Mouse (Mus musculus): ENCODE results near the gene Mlh3. TPM values are rescaled to one million over a fixed set of nuclear protein-coding genes. Genes with fewer than 3 reads are reported as not detected.
A peak's percentile ranks its signal among the peaks of the same experiment; 100 is the strongest.
"Not testable (repeated sequence)": the region's sequence is repeated elsewhere in the genome, so short reads cannot be mapped to it uniquely, and the experiment has no call there.

Mlh3 gene
- polyA plus RNA-seq, 1 experiment from 2014 or later, result 9.8 TPM

DNA sequence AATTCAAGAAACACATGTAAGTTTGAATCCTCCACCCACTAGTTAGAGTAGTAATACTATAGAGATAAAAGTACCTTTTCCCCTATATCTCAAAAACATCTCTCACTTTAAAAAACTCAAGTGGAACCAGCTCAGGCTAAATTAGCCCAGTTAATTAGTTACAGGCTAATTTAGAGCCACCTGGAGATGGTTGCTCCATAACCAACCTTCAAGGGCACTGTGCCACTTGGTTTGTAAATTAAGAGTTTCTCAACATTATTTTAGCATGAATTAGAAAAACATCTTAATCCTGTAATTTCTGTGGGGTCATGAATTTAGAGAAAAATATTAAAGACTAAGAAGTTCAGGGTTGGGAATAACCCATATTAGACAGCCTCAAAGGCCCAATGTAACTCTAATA lies 21.1 kb upstream of the Mlh3 start:
- Histone ChIP-seq H3K36me3 (no peaks in the 10 kb centered on the region), H3K4me1 (peaks cover 9% of the 10 kb centered on the region; the same call in 1 of the 2 replicates), H3K4me2 (replicated peaks) (no peak overlapping the region), H3K27ac (replicated peaks) (no peak overlapping the region), H3K9me3 (peaks cover 13% of the 10 kb centered on the region), H3K27me3 (peaks cover 8% of the 10 kb centered on the region; the same call in 1 of the 2 replicates), H3K4me3 (no peak overlapping the region), H3K9ac (replicated peaks) (no peak overlapping the region)
- ATAC-seq (ENCODE audit: low FRiP score, low read depth), result no peak

- H3K27ac ChIP-seq (replicated peaks), result no peak overlapping the region
- H3K9me3 ChIP-seq, result peaks cover 13% of the 10 kb centered on the region
- H3K9ac ChIP-seq (replicated peaks), result no peak overlapping the region
- H3K4me1 ChIP-seq, result peaks cover 9% of the 10 kb centered on the region; the same call in 1 of the 2 replicates
- H3K36me3 ChIP-seq, result no peaks in the 10 kb centered on the region
- WGBS, result 79% methylated on average over 10 of the region's 10 CpGs
- H3K4me3 ChIP-seq, result no peak overlapping the region
- no peak for ATAC-seq (ENCODE audit: low FRiP score, low read depth)
- H3K27me3 ChIP-seq, result peaks cover 8% of the 10 kb centered on the region; the same call in 1 of the 2 replicates
- H3K4me2 ChIP-seq (replicated peaks), result no peak overlapping the region
These were observed 20.2 kb upstream of the Mlh3 start for GRCm38 (mm10) chr12:85290633-85291032.

GRCm38 (mm10) chr12:85289157-85290000 lies 19.0 kb upstream of the Mlh3 start:
- peaks cover 8% of the 10 kb centered on the region; the same call in 1 of the 2 replicates for H3K27me3 ChIP-seq
- peaks cover 6% of the 10 kb centered on the region for H3K9me3 ChIP-seq
- peak overlapping the region; percentile 88 for H3K4me2 ChIP-seq (replicated peaks)
- H3K4me1 ChIP-seq, result peaks cover 9% of the 10 kb centered on the region; the same call in 1 of the 2 replicates
- peak overlapping the region; percentile 58 for H3K9ac ChIP-seq (replicated peaks)
- 66% methylated on average over 24 of the region's 24 CpGs for WGBS
- H3K4me3 ChIP-seq, result peak overlapping the region; percentile 53
- H3K36me3 ChIP-seq, result no peaks in the 10 kb centered on the region
- no peak for ATAC-seq (ENCODE audit: low FRiP score, low read depth)
- H3K27ac ChIP-seq (replicated peaks), result no peak overlapping the region

GRCm38 (mm10) chr12:85288486-85289156 lies 18.2 kb upstream of the Mlh3 start, which contains the start of gene Zc2hc1c:
Gene Zc2hc1c, plus strand, starts transcription at chr12:85288591.
- peak; percentile 88 for ATAC-seq (ENCODE audit: low FRiP score, low read depth)
- H3K9ac ChIP-seq (replicated peaks), result peak within 1 kb of the TSS; percentile 58
- no peaks in the 10 kb centered on the region for H3K36me3 ChIP-seq
- H3K9me3 ChIP-seq, result no peaks in the 10 kb centered on the region
- H3K27ac ChIP-seq (replicated peaks), result no peak within 1 kb of the TSS
- H3K4me3 ChIP-seq, result peak within 1 kb of the TSS; percentile 53
- H3K4me1 ChIP-seq, result peaks cover 9% of the 10 kb centered on the region; the same call in 1 of the 2 replicates
- WGBS, result 2% methylated on average over 30 of the region's 31 CpGs
- H3K4me2 ChIP-seq (replicated peaks), result peak within 1 kb of the TSS; percentile 88
- peaks cover 8% of the 10 kb centered on the region; the same call in 1 of the 2 replicates for H3K27me3 ChIP-seq

DNA sequence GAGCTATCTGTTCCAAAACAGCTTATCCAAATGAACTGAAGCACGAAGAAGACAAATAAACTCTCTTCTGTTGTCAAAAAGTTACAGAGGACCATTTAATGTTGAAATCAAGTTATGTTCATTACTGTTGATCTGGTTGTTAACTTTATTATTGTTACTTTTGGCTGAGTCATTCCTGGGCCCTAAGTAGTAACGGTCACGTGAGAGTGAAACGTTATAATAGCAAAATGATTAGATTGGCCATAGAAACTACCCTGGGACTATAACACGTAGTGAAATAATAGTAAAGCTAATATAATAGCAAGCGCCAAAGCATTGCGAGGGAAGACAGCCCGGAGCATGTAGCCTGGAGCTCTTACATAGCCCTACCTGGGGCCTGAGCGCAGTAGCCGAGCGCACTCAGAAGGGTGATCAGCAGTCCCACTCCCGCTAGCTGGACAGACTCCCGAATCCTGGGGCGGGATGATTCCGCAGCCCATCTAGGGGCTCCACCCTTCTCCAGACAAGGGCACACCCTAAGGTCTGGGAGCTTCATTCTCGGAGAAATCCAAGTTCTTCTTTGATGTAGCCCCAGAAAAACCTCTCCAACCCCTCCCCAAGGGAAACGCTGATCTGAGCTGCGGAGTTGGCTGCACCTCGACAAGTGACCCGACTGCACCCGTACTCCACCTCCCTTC lies 17.5 kb upstream of the Mlh3 start, which contains the start of gene Acyp1:
Gene Acyp1, minus strand, starts transcription at position 630 of the 677 bp plus-strand sequence.
- Histone ChIP-seq H3K4me1 (peaks cover 9% of the 10 kb centered on the region; the same call in 1 of the 2 replicates), H3K4me3 (peak within 1 kb of the TSS; percentile 53), H3K36me3 (no peaks in the 10 kb centered on the region), H3K4me2 (replicated peaks) (peak within 1 kb of the TSS; percentile 88), H3K27me3 (peaks cover 8% of the 10 kb centered on the region; the same call in 1 of the 2 replicates), H3K9me3 (no peaks in the 10 kb centered on the region), H3K27ac (replicated peaks) (no peak within 1 kb of the TSS), H3K9ac (replicated peaks) (peak within 1 kb of the TSS; percentile 58)
- 9% methylated on average over 21 of the region's 21 CpGs for WGBS
- peak; percentile 60 for ATAC-seq (ENCODE audit: low FRiP score, low read depth)

- Histone ChIP-seq H3K27me3 (peaks cover 8% of the 10 kb centered on the region; the same call in 1 of the 2 replicates), H3K4me3 (no peak overlapping the region), H3K36me3 (no peaks in the 10 kb centered on the region), H3K27ac (replicated peaks) (no peak overlapping the region), H3K4me1 (peaks cover 9% of the 10 kb centered on the region; the same call in 1 of the 2 replicates), H3K9me3 (no peaks in the 10 kb centered on the region), H3K4me2 (replicated peaks) (no peak overlapping the region), H3K9ac (replicated peaks) (no peak overlapping the region)
- no peak for ATAC-seq (ENCODE audit: low FRiP score, low read depth)
- 34% methylated on average over 2 of the region's 5 CpGs for WGBS
These were observed 16.5 kb upstream of the Mlh3 start for GRCm38 (mm10) chr12:85286941-85287340.

GRCm38 (mm10) chr12:85284996-85285395 lies 14.6 kb upstream of the Mlh3 start:
- no peak overlapping the region for H3K27ac ChIP-seq (replicated peaks)
- H3K27me3 ChIP-seq, result peaks cover 8% of the 10 kb centered on the region; the same call in 1 of the 2 replicates
- no peak overlapping the region for H3K9ac ChIP-seq (replicated peaks)
- H3K9me3 ChIP-seq, result no peaks in the 10 kb centered on the region
- peaks cover 9% of the 10 kb centered on the region; the same call in 1 of the 2 replicates for H3K4me1 ChIP-seq
- ATAC-seq (ENCODE audit: low FRiP score, low read depth), result no peak
- H3K4me3 ChIP-seq, result no peak overlapping the region
- 89% methylated on average over 4 of the region's 4 CpGs for WGBS
- no peaks in the 10 kb centered on the region for H3K36me3 ChIP-seq
- H3K4me2 ChIP-seq (replicated peaks), result no peak overlapping the region

GRCm38 (mm10) chr12:85284331-85284730 lies 13.9 kb upstream of the Mlh3 start:
- 71% methylated on average over 8 of the region's 8 CpGs for WGBS
- H3K4me1 ChIP-seq, result peaks cover 14% of the 10 kb centered on the region
- H3K4me3 ChIP-seq, result no peak overlapping the region

DNA sequence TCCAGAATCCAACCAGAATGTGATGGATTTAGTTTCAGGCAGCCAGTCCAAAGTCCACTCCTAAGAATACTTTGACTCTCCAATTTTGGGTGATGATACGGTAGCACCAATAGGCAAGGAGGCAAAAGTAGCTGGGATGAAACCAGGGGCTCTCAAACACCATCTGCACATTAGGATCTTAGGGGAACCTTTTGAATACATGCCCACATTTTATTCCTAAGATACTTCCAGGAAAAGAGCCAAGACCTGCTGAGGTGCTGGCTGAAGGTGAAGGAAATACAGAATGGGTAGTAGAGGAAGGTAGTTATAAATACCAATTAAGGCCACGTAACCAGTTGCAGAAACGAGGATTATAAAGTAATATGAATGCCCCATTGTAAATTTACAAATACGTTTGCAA lies 11.4 kb upstream of the Mlh3 start:
- not testable (repeated sequence) for H3K27ac ChIP-seq (replicated peaks); H3K27me3 ChIP-seq; H3K4me3 ChIP-seq; H3K4me2 ChIP-seq (replicated peaks); H3K9ac ChIP-seq (replicated peaks); H3K4me1 ChIP-seq; H3K36me3 ChIP-seq; H3K9me3 ChIP-seq; ATAC-seq (ENCODE audit: low FRiP score, low read depth)
- 81% methylated on average over 2 of the region's 4 CpGs for WGBS

More at GRCm38 (mm10) chr12:85284331-85284730, 13.9 kb upstream of the Mlh3 start:
- H3K9me3 ChIP-seq, result no peaks in the 10 kb centered on the region
- peaks cover 5% of the 10 kb centered on the region; the same call in 1 of the 2 replicates for H3K27me3 ChIP-seq
- no peak for ATAC-seq (ENCODE audit: low FRiP score, low read depth)
- H3K27ac ChIP-seq (replicated peaks), result no peak overlapping the region
- H3K36me3 ChIP-seq, result no peaks in the 10 kb centered on the region
- H3K9ac ChIP-seq (replicated peaks), result no peak overlapping the region
- H3K4me2 ChIP-seq (replicated peaks), result no peak overlapping the region

DNA sequence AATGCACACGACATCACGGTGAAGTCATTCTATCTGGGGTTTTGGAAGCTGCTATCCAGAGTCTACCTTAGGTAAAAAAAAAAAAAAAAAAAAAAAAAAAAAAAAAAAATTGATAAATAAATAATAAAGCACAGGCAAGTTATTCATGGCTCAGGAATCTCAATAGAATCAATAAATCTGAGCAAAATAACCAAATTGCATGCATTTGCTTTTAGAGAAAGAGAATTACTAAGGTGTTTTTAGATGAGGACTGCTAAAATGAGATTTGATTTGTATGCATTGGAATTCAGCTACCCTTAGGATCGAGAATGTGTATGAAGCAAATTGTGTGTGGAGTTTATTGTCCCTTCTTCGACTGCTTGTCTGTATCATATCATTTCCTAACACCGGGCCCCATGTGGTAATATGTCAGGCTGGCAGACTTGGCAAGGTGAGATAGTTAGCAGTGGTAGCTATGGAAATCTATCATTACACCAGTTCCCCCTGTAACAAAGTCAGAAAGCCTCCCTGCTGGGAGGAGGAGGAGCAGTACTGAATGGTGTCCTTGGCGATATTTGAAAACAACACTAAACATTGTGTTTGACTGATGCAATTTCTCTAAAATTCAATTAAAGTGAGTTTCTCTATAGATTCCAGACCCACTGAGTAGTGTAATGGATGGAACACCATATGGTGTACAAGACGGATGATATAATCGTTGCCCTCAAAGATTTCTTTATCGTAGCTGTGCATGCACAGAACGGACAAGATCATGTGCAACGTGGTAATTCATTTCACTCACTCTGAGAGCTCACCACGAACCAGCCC lies 10.6 kb upstream of the Mlh3 start:
- ATAC-seq (ENCODE audit: low FRiP score, low read depth), result no peak
- Histone ChIP-seq H3K9ac (replicated peaks) (no peak overlapping the region), H3K9me3 (no peaks in the 10 kb centered on the region), H3K4me3 (no peak overlapping the region), H3K36me3 (0 out of 2 replicates have a peak, but pooled peaks cover 3% of the 10 kb centered on the region), H3K27ac (replicated peaks) (no peak overlapping the region), H3K27me3 (no peaks in the 10 kb centered on the region), H3K4me2 (replicated peaks) (peak overlapping the region; percentile 88), H3K4me1 (peaks cover 6% of the 10 kb centered on the region)
- WGBS, result 65% methylated on average over 12 of the region's 12 CpGs
